ENCODE assay signal across 9 mouse cellular contexts in the genomic region with DNA sequence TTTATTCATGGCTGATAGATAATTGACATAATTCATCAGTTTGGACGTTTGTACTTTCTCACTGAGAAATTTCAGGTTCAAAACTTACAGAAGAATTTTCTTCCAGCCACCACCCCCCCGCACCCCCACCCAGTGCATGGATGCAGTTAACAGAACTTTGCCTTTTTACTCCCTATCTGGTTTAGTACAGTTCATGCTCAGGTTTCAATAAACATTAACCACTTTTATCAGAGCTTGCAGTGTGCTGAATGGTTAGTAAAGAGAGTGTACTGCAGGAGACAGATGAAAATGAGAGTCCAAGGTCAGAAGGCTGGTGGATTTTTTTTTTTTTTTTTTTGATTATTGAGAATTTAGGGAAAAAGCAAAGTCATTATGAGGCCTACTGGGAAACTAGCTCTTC.
DNase-seq lines count a peak whose midpoint lies in the region; ATAC-seq and TF ChIP-seq lines count a peak whose summit lies in the region.
"Had no signal": no experiment of that assay in that cellular context is flagged by ENCODE, and none has a peak within 500 bp of the region (broad histone marks: within the 10 kb centered on the region; RNA-seq: fewer than 3 reads in every experiment).

No protein-coding gene starts in this region.

- H3K4me2 ChIP-seq in kidney, postnatal 0 days (ENCODE audit: low read length): peak overlapping the region; percentile 83; the same call in 1 of the 2 replicates
- peak overlapping the region; percentile 97 for H3K4me2 ChIP-seq in liver, postnatal 0 days (ENCODE audit: low read depth, low read length)

- intact Hi-C loops in gastrocnemius, adult 2 months (cut with DNase I): loop anchor here (5.0 kb wide), 2 partner anchors 66 to 179 kb away; no protein-coding TSS in a partner anchor
- intact Hi-C loops in gastrocnemius, postnatal 36 days (cut with DNase I): no loop called here

- no peak for DNase-seq in gastrocnemius, adult 2 months
- DNase-seq in gastrocnemius, postnatal 36 days: no peak
- DNase-seq in kidney, postnatal 0 days (ENCODE audit: low spot score): no peak
- no peak for DNase-seq in kidney, adult 11 months
- DNase-seq in liver, postnatal 0 days: no peak
- DNase-seq in frontal cortex, adult 2 months (ENCODE audit: extremely low spot score in 1 of 2, low spot score in 1 of 2): no peak
- no peak for DNase-seq in gastrocnemius, postnatal 10 days
- DNase-seq: cerebellum, adult 2 months had no signal

- ATAC-seq in kidney, postnatal 0 days (replicated peaks; ENCODE audit: low FRiP score, low read depth): no peak
- ATAC-seq in liver, postnatal 0 days: no peak

- 40% methylated on average over 2 of the region's 2 CpGs for WGBS in kidney, postnatal 0 days
- WGBS in liver, postnatal 0 days (ENCODE audit: insufficient replicate concordance): 30% methylated on average over 2 of the region's 2 CpGs

- H3K9ac ChIP-seq in kidney, postnatal 0 days (ENCODE audit: low read depth, low read length): no peak overlapping the region
- peak overlapping the region; percentile 84; the same call in 1 of the 2 replicates for H3K9ac ChIP-seq in liver, postnatal 0 days (replicated peaks)

- H3K27ac ChIP-seq in gastrocnemius, adult 2 months: peak overlapping the region; percentile 97
- peak overlapping the region; percentile 90 for H3K27ac ChIP-seq in kidney, postnatal 0 days
- H3K27ac ChIP-seq in brown adipose tissue, adult 24 weeks (replicated peaks; ENCODE audit: low read depth, low read length): peak overlapping the region; percentile 81; the same call in 1 of the 2 replicates
- peak overlapping the region; percentile 95 for H3K27ac ChIP-seq in liver, postnatal 0 days (ENCODE audit: low read depth)

- H3K9me3 ChIP-seq in kidney, postnatal 0 days (replicated peaks; ENCODE audit: low read length): no peaks in the 10 kb centered on the region
- no peaks in the 10 kb centered on the region for H3K9me3 ChIP-seq in liver, postnatal 0 days (ENCODE audit: low read length)

- TF ChIP-seq EP300 in liver, postnatal 0 days (IDR thresholded peaks at IDR 0.05; ENCODE audit: low read depth): no peak

- H3K4me3 ChIP-seq in gastrocnemius, adult 2 months: peak overlapping the region; percentile 92; the same call in 1 of the 2 replicates
- H3K4me3 ChIP-seq in kidney, postnatal 0 days (replicated peaks; ENCODE audit: low read depth, low read length): no peak overlapping the region
- H3K4me3 ChIP-seq in brown adipose tissue, adult 24 weeks (ENCODE audit: insufficient read depth, low read depth, low read length): no peak overlapping the region; the same call in 1 of the 2 replicates
- peak overlapping the region; percentile 70; the same call in 1 of the 2 replicates for H3K4me3 ChIP-seq in liver, postnatal 0 days (ENCODE audit: low read depth, low read length)

- peaks cover 40% of the 10 kb centered on the region for H3K4me1 ChIP-seq in kidney, postnatal 0 days (replicated peaks; ENCODE audit: insufficient read depth, low read length)
- peaks cover 30% of the 10 kb centered on the region for H3K4me1 ChIP-seq in brown adipose tissue, adult 24 weeks (ENCODE audit: control insufficient read depth, insufficient read depth, insufficient read length, low read length)
- peaks cover 69% of the 10 kb centered on the region for H3K4me1 ChIP-seq in liver, postnatal 0 days (ENCODE audit: insufficient read depth)

- no peaks in the 10 kb centered on the region for H3K36me3 ChIP-seq in kidney, postnatal 0 days (ENCODE audit: insufficient read depth, low read length)
- H3K36me3 ChIP-seq in liver, postnatal 0 days (replicated peaks; ENCODE audit: insufficient read depth, low read length): no peaks in the 10 kb centered on the region; the same call in 1 of the 2 replicates

- no peak for TF ChIP-seq CTCF in gastrocnemius, adult 2 months (IDR thresholded peaks at IDR 0.05)
- TF ChIP-seq CTCF in kidney, postnatal 0 days (IDR thresholded peaks at IDR 0.05; ENCODE audit: low read depth): no peak
- no peak for TF ChIP-seq CTCF in liver, postnatal 0 days (IDR thresholded peaks at IDR 0.05; ENCODE audit: low read depth)

- no peaks in the 10 kb centered on the region for H3K27me3 ChIP-seq in kidney, postnatal 0 days (ENCODE audit: insufficient read depth, low read length)
- no peaks in the 10 kb centered on the region for H3K27me3 ChIP-seq in liver, postnatal 0 days (ENCODE audit: insufficient read depth, low read length)

Comparison
In these comparisons a context has a peak if more than half of its experiments do, and no peak if none do; other contexts are left out.
1. H3K4me3 ChIP-seq: peak in gastrocnemius, adult 2 months (single experiment) and liver, postnatal 0 days (single experiment); none in kidney, postnatal 0 days (single experiment) and brown adipose tissue, adult 24 weeks (single experiment).
2. Peak in every context shown above with its lines, with median percentiles within 50 percentile points of each other: H3K27ac ChIP-seq.